Mouse (Mus musculus) hindlimb bud, embryonic 11.5 days (tissue): Measurements from ENCODE around the gene Ugcg.

Source experiments
- DNase-seq: peaks from one replicate; pipeline ENCODE4 v3.0.0-alpha.2; 2012; ENCODE audit warnings: low read depth, low spot score; ENCODE audit errors: extremely low spot score

The Ugcg gene

GRCm38 (mm10) chr4:59189546-59190237 lies 635 bp downstream of the Ugcg start:
- no peak for DNase-seq

GRCm38 (mm10) chr4:59190650-59191424 lies 1.8 kb downstream of the Ugcg start:
- DNase-seq = no peak

GRCm38 (mm10) chr4:59194731-59195496 lies 5.9 kb downstream of the Ugcg start:
- DNase-seq = no peak

GRCm38 (mm10) chr4:59196346-59197077 lies 7.5 kb downstream of the Ugcg start:
- DNase-seq = no peak

- no peak for DNase-seq
Measured at GRCm38 (mm10) chr4:59197078-59197424, 8.0 kb downstream of the Ugcg start.

- DNase-seq = no peak
Measured at GRCm38 (mm10) chr4:59197462-59197861, 8.4 kb downstream of the Ugcg start.

- DNase-seq = no peak
Measured at GRCm38 (mm10) chr4:59199341-59199740, 10.3 kb downstream of the Ugcg start.

GRCm38 (mm10) chr4:59199805-59200204 lies 10.7 kb downstream of the Ugcg start:
- DNase-seq = no peak

- DNase-seq = no peak
Measured at GRCm38 (mm10) chr4:59200636-59201035, 11.6 kb downstream of the Ugcg start.

- DNase-seq = no peak
Measured at GRCm38 (mm10) chr4:59204616-59205015, 15.6 kb downstream of the Ugcg start.

- DNase-seq = no peak
Measured at GRCm38 (mm10) chr4:59205758-59206340, 16.8 kb downstream of the Ugcg start.

GRCm38 (mm10) chr4:59206600-59206999 lies 17.5 kb downstream of the Ugcg start:
- DNase-seq = no peak

- DNase-seq = no peak
Measured at GRCm38 (mm10) chr4:59208607-59209006, 19.6 kb downstream of the Ugcg start.

GRCm38 (mm10) chr4:59211181-59211580 lies 22.1 kb downstream of the Ugcg start:
- no peak for DNase-seq

- no peak for DNase-seq
Measured at GRCm38 (mm10) chr4:59213833-59214232, 24.8 kb downstream of the Ugcg start.

- DNase-seq = no peak
Measured at GRCm38 (mm10) chr4:59214695-59215094, 25.6 kb downstream of the Ugcg start.

- no peak for DNase-seq
Measured at GRCm38 (mm10) chr4:59215585-59215984, 26.5 kb downstream of the Ugcg start.

- no peak for DNase-seq
Measured at GRCm38 (mm10) chr4:59217101-59217500, 28.0 kb downstream of the Ugcg start.

- DNase-seq = no peak
Measured at GRCm38 (mm10) chr4:59218154-59218553, 29.1 kb downstream of the Ugcg start.

- DNase-seq = no peak
Measured at GRCm38 (mm10) chr4:59222226-59222625, 33.2 kb downstream of the Ugcg start.
